Mouse (Mus musculus) heart, embryonic 12.5 days (tissue): ENCODE data around the gene Arhgef3. TPM values are rescaled to one million over a fixed set of nuclear protein-coding genes. Genes with fewer than 3 reads are reported as not detected.

Source experiments
- ATAC-seq: fragments of 200-750 bp; cut with Nextera tagmentation; 2 replicates; pipeline ENCODE4 v1.8.0; 2017; ENCODE audit warnings: moderate TSS enrichment, moderate library complexity; ENCODE audit not compliant: insufficient number of reproducible peaks, low FRiP score
- H3K27ac ChIP-seq: fragments of 300-500 bp; sonication (generic); 2 replicates; pipeline ENCODE4 v1.5.1; 2016; ENCODE audit warnings: mild to moderate bottlenecking, moderate library complexity; ENCODE audit not compliant: poor library complexity, severe bottlenecking
- H3K27me3 ChIP-seq: fragments of 300-500 bp; sonication (generic); replicated peaks from 2 replicates; pipeline ENCODE4 v1.6.1; 2016; ENCODE audit warnings: mild to moderate bottlenecking, moderate library complexity
- H3K36me3 ChIP-seq: fragments of 300-500 bp; sonication (generic); 2 replicates; pipeline ENCODE4 v1.6.1; 2016; ENCODE audit warnings: mild to moderate bottlenecking, moderate library complexity
- H3K4me1 ChIP-seq: fragments of 300-500 bp; sonication (generic); replicated peaks from 2 replicates; pipeline ENCODE4 v1.6.1; 2016; ENCODE audit warnings: mild to moderate bottlenecking
- H3K4me2 ChIP-seq: fragments of 300-500 bp; sonication (generic); 2 replicates; pipeline ENCODE4 v1.6.1; 2016; ENCODE audit warnings: mild to moderate bottlenecking, moderate library complexity
- H3K4me3 ChIP-seq: fragments of 300-500 bp; sonication (generic); 2 replicates; pipeline ENCODE4 v1.5.1; 2016; ENCODE audit warnings: mild to moderate bottlenecking
- H3K9ac ChIP-seq: fragments of 300-500 bp; sonication (generic); 2 replicates; pipeline ENCODE4 v1.6.1; 2016; ENCODE audit warnings: mild to moderate bottlenecking, moderate library complexity
- H3K9me3 ChIP-seq: fragments of 300-500 bp; sonication (generic); replicated peaks from 2 replicates; pipeline ENCODE4 v1.6.1; 2016; ENCODE audit warnings: mild to moderate bottlenecking, moderate library complexity
- WGBS: fragments of 180-500 bp; shearing (Covaris S2); methylation state at CpG from one replicate; pipeline ENCODE4 v1.1.7; 2016; 5-methylcytosine and 5-hydroxymethylcytosine counted together
- polyA plus RNA-seq: library from polyadenylated mRNA; unstranded; fragments of >200 nt; fragmentation: Nextera tagmentation; extraction: Ambion mirVana; gene quantifications from 2 replicates; pipeline ENCODE4 v1.2.1, GENCODE M21; 2016

Gene Arhgef3
- polyA plus RNA-seq, 1 experiment from 2014 or later = 17.6 TPM

DNA sequence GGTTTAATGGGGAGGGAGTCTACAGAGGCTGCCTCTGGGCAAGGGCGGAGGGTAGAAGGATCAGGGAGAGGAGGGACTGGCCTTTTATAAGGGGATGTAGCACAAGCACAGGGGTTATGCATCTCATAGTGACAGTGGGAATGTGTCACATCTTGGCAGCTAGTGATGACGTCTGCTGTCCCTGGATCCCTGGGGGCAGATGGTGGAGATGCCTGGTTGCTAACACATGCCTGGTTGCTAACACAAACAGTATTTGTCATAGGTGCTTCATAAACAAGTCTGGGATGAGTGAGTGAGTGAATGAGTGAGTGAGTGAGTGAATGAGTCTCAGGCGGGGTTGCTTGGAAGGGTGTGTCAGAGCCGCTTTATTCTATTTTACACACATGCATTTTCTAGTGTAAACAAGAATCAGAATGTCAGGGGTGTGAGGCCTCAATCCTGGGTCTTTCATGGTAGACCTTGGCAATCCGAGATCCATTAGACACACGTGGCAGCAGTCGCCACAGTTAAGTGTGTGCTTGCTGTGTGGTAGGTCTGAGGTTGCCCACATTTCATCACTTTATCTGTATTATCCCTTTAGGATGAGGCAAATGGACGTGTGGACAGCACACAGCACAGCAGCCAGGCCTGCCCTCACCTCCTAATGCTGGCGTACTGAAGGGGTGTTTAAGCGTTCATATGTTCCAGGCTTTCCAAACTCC, 156.8 kb downstream of the Arhgef3 start:
- 55% methylated on average over 10 of the region's 10 CpGs for WGBS
- H3K4me2 ChIP-seq = no peak overlapping the region

DNA sequence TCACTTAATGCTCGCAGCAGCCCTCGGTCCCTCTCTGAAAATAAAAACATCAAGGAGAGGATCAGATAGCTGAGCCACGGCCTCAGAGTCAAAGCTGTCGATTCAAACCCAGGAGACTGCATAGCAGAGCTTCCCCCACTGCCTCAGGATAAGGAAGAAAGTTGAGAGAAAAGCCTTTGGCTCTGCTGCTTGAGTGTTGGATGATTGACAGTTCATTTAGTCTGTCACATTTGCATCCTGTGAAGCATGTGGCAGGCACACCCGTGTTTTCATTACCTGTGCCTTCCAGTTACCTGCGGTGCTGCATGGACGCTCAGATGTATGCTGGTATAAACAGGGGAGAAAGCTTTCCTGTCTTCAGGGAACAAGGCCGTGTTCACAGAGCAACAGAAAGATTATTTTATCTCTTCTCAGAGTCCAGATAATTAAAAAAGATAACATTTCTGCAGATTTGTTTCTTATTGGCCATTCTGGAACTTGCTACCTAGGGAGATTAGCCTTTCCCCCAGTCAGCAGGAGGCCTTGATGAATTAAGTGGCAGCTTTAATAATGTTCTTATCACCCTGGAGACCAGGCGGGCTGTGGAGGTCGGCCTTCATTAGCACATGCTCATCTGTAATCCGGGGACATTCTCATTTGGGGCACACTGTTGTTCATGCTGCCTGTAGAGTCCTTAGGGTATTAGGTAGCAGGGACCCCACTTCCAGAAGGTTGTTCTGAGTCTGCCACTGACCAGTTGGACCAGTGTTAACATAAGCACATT, 157.6 kb downstream of the Arhgef3 start:
- H3K4me1 ChIP-seq = peaks cover 15% of the 10 kb centered on the region

More for the DNA sequence above, 156.8 kb downstream of the Arhgef3 start:
- no peak for ATAC-seq
- Histone ChIP-seq H3K27me3 (no peaks in the 10 kb centered on the region), H3K27ac (no peak overlapping the region), H3K9ac (no peak overlapping the region), H3K4me1 (peaks cover 15% of the 10 kb centered on the region), H3K4me3 (no peak overlapping the region), H3K9me3 (no peaks in the 10 kb centered on the region), H3K36me3 (no peaks in the 10 kb centered on the region)

DNA sequence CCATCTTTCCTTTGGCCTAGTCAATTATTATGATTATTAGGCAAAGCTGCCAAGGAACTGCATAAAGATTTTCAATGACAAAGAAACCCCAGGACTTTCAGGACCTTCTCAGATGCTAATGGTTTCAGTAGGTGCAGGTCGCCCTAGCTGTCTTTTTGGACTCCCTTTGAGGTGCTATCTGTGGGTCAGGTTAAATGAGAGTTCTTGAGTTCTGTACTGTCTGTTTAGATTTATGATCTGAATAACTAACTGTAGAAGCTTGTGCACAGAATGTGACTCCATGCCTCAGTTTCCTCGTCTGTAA, 158.1 kb downstream of the Arhgef3 start:
- no peaks in the 10 kb centered on the region for H3K36me3 ChIP-seq
- WGBS = 76% methylated on average over 2 of the region's 2 CpGs

More for the DNA sequence above, 157.6 kb downstream of the Arhgef3 start:
- no peak for ATAC-seq
- Histone ChIP-seq H3K36me3 (no peaks in the 10 kb centered on the region), H3K9ac (no peak overlapping the region), H3K4me2 (no peak overlapping the region), H3K27ac (no peak overlapping the region), H3K9me3 (no peaks in the 10 kb centered on the region), H3K4me3 (no peak overlapping the region), H3K27me3 (no peaks in the 10 kb centered on the region)
- WGBS = 30% methylated on average over 11 of the region's 11 CpGs

DNA sequence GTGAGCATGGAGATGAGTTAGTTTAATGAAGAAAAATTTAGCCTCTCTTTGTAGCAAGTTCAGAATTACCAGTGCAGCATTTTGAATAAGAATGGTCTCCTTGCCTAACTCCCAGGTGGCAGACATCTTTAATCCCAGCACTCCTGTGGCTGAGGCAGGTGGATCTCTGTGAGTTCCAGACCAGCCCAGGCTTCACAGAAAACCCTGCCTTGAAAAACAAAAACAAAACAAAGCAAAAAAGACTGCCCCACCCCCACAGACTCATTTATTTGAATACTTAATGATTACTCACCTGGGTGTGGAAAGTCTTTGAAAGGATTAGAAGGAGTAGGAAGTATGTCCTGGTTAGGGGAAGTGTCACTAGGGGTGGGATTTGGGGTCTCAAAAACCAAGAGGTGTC, 158.5 kb downstream of the Arhgef3 start:
- Histone ChIP-seq H3K4me1 (peaks cover 13% of the 10 kb centered on the region), H3K4me3 (no peak overlapping the region), H3K27me3 (no peaks in the 10 kb centered on the region), H3K9me3 (no peaks in the 10 kb centered on the region), H3K4me2 (no peak overlapping the region), H3K9ac (no peak overlapping the region), H3K36me3 (no peaks in the 10 kb centered on the region), H3K27ac (no peak overlapping the region)
- ATAC-seq = no peak

More for the DNA sequence above, 158.1 kb downstream of the Arhgef3 start:
- no peak overlapping the region for H3K27ac ChIP-seq
- H3K9me3 ChIP-seq = no peaks in the 10 kb centered on the region
- no peaks in the 10 kb centered on the region for H3K27me3 ChIP-seq
- no peak for ATAC-seq
- peaks cover 15% of the 10 kb centered on the region for H3K4me1 ChIP-seq
- no peak overlapping the region for H3K4me3 ChIP-seq
- no peak overlapping the region for H3K4me2 ChIP-seq
- no peak overlapping the region for H3K9ac ChIP-seq

DNA sequence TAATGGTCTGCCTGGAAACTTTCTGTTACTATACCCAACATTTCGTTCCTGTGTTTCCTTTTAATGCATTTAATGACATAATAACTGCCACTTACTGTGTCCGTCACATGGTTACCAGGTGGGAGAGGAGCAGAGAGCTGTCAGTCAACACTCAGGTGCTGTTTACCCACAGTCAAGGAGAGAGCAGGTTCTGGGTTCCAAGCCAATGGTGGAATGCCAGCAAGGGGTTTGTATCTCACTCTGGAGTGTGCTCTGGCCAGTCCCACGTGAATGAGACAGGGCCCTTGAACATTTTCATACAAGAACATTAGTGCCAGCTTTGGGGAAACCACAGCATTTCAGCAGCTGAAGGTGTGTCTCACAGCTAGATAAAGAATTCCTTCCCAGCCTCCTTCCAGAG, 162.6 kb downstream of the Arhgef3 start:
- Histone ChIP-seq H3K9me3 (no peaks in the 10 kb centered on the region), H3K27ac (no peak overlapping the region), H3K27me3 (no peaks in the 10 kb centered on the region), H3K4me1 (no peaks in the 10 kb centered on the region), H3K36me3 (no peaks in the 10 kb centered on the region), H3K4me3 (no peak overlapping the region), H3K4me2 (no peak overlapping the region), H3K9ac (no peak overlapping the region)
- 79% methylated on average over 3 of the region's 3 CpGs for WGBS
- ATAC-seq = no peak

DNA sequence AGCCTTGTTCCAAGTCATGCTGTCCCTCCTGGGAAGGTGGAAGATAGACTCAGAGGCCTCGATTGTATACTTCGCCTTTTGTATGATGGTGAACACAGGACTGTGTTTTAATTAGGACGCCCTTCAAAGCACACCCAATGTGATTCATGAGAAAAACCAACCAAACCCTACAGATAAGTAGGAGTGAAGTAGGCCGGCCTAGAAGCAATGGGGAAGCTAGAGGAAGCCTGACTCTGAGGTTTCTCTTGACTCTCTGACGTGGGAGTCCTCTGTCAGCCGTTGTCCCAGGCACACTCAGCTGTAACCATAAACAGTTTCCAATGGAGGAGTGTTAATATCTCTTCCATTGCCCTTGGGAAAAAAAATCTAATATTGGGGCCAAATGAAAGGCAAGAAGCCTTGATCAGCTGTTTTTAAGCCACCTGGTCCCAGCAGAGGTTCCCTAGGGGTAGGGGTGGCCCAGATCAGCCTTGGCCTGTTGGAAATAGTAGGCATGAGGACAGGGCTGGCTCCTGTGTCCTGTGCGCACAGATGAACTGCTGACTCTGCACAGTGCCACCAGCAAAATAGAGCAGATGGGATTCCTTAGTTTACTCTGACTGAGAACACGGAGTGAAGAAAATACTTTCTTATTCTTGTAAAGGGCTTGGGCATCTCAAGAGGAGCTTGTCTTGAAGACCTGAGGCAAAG, 165.6 kb downstream of the Arhgef3 start:
- Histone ChIP-seq H3K4me1 (peaks cover 11% of the 10 kb centered on the region; the same call in 1 of the 2 replicates), H3K27me3 (no peaks in the 10 kb centered on the region), H3K4me3 (no peak overlapping the region), H3K27ac (no peak overlapping the region), H3K9ac (no peak overlapping the region), H3K36me3 (no peaks in the 10 kb centered on the region), H3K4me2 (no peak overlapping the region), H3K9me3 (no peaks in the 10 kb centered on the region)
- 84% methylated on average over 8 of the region's 8 CpGs for WGBS
- ATAC-seq = no peak

DNA sequence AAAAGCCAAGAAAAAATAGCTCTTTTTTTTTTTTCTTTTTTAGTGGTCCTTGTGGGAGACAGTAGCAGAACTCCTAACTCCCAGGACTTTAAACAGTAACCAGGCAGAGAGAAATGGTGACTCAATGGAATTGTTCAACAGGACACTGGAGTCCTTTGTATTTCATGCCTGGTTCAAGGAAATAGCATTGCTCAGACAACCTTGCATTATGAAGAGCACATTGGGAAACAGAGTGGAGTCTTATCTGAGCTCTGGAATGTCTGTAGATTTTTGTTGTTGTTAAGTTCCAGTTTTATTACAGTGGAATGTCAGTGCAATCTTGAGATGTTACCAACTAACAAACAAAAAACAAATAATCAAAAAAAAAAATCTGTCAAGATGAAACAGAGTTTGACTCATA, 169.3 kb downstream of the Arhgef3 start:
- ATAC-seq = no peak
- Histone ChIP-seq H3K9me3 (no peaks in the 10 kb centered on the region), H3K4me1 (peaks cover 22% of the 10 kb centered on the region)

DNA sequence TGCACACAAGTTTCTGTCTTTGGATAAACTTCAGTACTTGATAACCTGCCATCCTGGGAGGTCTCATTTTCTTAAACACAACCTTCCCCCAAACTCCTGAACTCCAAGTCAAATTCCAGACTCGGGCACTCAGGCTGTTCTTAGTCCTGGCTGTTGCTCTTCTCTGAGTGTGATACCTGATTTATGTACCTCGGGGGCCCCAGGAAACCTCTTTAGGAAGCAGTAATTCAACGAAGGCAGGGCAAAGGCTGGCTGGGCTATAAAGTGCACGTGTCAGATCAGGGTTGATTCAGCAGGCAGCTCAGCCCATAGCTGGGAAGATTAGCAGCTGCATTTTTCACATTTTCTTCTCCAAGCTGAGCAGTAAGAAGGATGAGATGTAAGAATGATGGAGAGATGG, 171.5 kb downstream of the Arhgef3 start:
- WGBS = 35% methylated on average over 4 of the region's 4 CpGs
- no peaks in the 10 kb centered on the region for H3K9me3 ChIP-seq
- H3K36me3 ChIP-seq = no peaks in the 10 kb centered on the region
- no peak for ATAC-seq
- H3K4me1 ChIP-seq = peaks cover 30% of the 10 kb centered on the region
- no peak overlapping the region for H3K4me3 ChIP-seq
- H3K27ac ChIP-seq = no peak overlapping the region
- no peak overlapping the region for H3K9ac ChIP-seq
- H3K4me2 ChIP-seq = no peak overlapping the region
- H3K27me3 ChIP-seq = no peaks in the 10 kb centered on the region

More for the DNA sequence above, 169.3 kb downstream of the Arhgef3 start:
- no peak overlapping the region for H3K9ac ChIP-seq
- H3K4me3 ChIP-seq = no peak overlapping the region
- H3K36me3 ChIP-seq = no peaks in the 10 kb centered on the region
- H3K27ac ChIP-seq = no peak overlapping the region
- H3K27me3 ChIP-seq = no peaks in the 10 kb centered on the region
- H3K4me2 ChIP-seq = no peak overlapping the region

DNA sequence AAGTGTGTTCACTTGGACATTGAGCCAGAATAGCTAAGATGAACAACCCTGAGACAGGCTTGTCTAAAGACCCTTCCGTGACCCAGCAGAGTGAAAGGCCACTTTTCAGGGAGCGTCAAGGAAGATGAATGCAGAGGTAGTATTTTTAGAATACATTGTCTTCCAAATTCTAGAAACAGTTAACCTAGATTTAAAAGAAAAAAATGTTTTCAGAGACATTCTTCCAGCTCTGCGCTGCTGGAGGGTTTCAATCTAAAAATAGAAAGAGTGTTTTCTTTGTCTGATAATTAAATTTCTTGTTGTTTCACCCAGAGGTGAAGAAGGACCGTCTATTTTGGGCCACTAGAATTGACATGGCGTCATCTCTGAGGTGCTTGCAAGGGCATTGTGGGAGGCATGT, 174.4 kb downstream of the Arhgef3 start:
- no peak for ATAC-seq
- Histone ChIP-seq H3K27ac (0 out of 2 replicates have a peak overlapping the region, but pooled peaks have one; percentile 39), H3K4me3 (no peak overlapping the region), H3K9ac (no peak overlapping the region), H3K4me2 (no peak overlapping the region), H3K36me3 (no peaks in the 10 kb centered on the region), H3K27me3 (no peaks in the 10 kb centered on the region), H3K9me3 (no peaks in the 10 kb centered on the region), H3K4me1 (peaks cover 26% of the 10 kb centered on the region)
- WGBS = 29% methylated on average over 5 of the region's 5 CpGs

DNA sequence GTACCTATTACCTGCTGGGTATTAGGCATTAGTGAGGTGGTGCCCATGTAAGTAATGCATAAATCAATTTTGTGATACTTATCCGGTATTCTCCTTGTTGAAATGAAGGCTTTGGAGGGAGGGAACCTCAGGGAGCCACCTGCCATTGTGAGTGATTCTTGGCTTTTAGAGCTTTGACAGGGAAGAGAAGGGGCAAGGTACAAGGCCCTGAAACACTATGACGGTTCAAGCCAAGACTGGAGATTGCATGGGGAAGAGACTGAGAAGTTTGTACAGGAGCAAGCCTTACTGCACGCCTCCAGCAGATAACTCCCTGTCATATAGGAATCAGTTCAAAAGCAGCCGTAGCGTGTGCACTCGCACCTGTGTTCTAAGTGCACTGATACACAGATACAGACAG, 177.4 kb downstream of the Arhgef3 start:
- no peak overlapping the region for H3K27ac ChIP-seq
- no peak for ATAC-seq
- no peaks in the 10 kb centered on the region for H3K9me3 ChIP-seq
- 83% methylated on average over 6 of the region's 6 CpGs for WGBS
- H3K36me3 ChIP-seq = no peaks in the 10 kb centered on the region
- no peak overlapping the region for H3K4me3 ChIP-seq
- H3K27me3 ChIP-seq = no peaks in the 10 kb centered on the region
- H3K4me2 ChIP-seq = no peak overlapping the region
- no peak overlapping the region for H3K9ac ChIP-seq
- peaks cover 12% of the 10 kb centered on the region for H3K4me1 ChIP-seq

DNA sequence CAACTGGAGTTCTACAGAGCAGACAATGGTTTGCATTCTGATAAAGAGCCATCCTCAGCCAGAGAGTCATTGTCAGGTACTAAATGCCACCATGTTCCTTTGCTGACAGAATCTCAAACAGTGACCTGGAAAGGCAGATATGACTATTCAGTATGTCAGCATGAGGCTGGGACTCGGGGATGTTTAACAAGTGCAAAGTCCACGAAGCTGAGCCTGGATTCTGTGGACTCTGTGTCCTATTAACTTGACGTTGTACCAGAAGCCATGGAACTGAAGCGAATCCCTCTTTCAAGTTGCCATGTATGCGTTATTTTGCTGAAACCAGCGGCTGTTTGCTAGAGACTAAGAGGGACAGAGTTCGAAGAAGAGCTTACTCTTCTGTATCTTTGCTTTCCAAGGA, 181.1 kb downstream of the Arhgef3 start:
- Histone ChIP-seq H3K4me2 (no peak overlapping the region), H3K4me1 (peaks cover 13% of the 10 kb centered on the region), H3K9me3 (no peaks in the 10 kb centered on the region), H3K27ac (no peak overlapping the region), H3K9ac (no peak overlapping the region), H3K4me3 (no peak overlapping the region), H3K27me3 (no peaks in the 10 kb centered on the region), H3K36me3 (no peaks in the 10 kb centered on the region)
- no peak for ATAC-seq
- 81% methylated on average over 7 of the region's 7 CpGs for WGBS
